Mouse (Mus musculus) heart, adult 2 months (tissue): ENCODE data around the gene Ntn1. TPM values are rescaled to one million over a fixed set of nuclear protein-coding genes. Genes with fewer than 3 reads are reported as not detected.

Source experiments
- DNase-seq, 2 experiments: peaks; one replicate each; pipeline ENCODE4 v3.0.0; 2021
- H3K27ac ChIP-seq: fragments of 200-600 bp; 2 replicates; pipeline ENCODE4 v1.8.1; 2022
- H3K27me3 ChIP-seq: fragments of 200-500 bp; 2 replicates; pipeline ENCODE4 v1.6.1; 2012; ENCODE audit warnings: mild to moderate bottlenecking, low read length, inconsistent platforms, mixed read lengths; ENCODE audit not compliant: control insufficient read depth, insufficient read depth
- H3K36me3 ChIP-seq: fragments of 200-500 bp; 2 replicates; pipeline ENCODE4 v1.6.1; 2012; ENCODE audit warnings: low read length, inconsistent platforms; ENCODE audit not compliant: control insufficient read depth, insufficient read depth
- H3K4me1 ChIP-seq: fragments of 200-500 bp; 2 replicates; pipeline ENCODE4 v1.6.1; 2011; ENCODE audit warnings: low read length; ENCODE audit not compliant: control insufficient read depth, insufficient read depth
- H3K4me3 ChIP-seq: fragments of 200-600 bp; 2 replicates; pipeline ENCODE4 v1.8.1; 2022
- H3K79me2 ChIP-seq: fragments of 200-500 bp; replicated peaks from 2 replicates; pipeline ENCODE4 v1.6.1; 2012; ENCODE audit warnings: mild to moderate bottlenecking, inconsistent platforms, low read length, moderate library complexity, mixed read lengths; ENCODE audit not compliant: control insufficient read depth, insufficient read depth
- H3K9ac ChIP-seq: fragments of 200-500 bp; 2 replicates; pipeline ENCODE4 v1.6.1; 2012; ENCODE audit warnings: low read depth, mild to moderate bottlenecking, control low read depth, inconsistent platforms, low read length, mixed read lengths
- CTCF ChIP-seq: fragments of 200-600 bp; IDR thresholded peaks from 2 replicates; pipeline ENCODE4 v1.8.1; 2022; ENCODE audit warnings: antibody characterized with exemption, mild to moderate bottlenecking, moderate library complexity
- EP300 ChIP-seq: fragments of 200-500 bp; IDR thresholded peaks from 2 replicates; pipeline ENCODE4 v1.6.1; 2011; ENCODE audit warnings: low read depth, low read length, control low read depth; ENCODE audit not compliant: insufficient read depth
- POLR2A ChIP-seq: fragments of 200-500 bp; IDR thresholded peaks from 2 replicates; pipeline ENCODE4 v1.6.1; 2011; ENCODE audit warnings: mild to moderate bottlenecking, low read depth, low read length, control low read depth; ENCODE audit not compliant: insufficient read depth
- WGBS: fragments of 180-500 bp; shearing (Covaris S2); methylation state at CpG from one replicate; pipeline ENCODE4 v1.1.7; 2018; 5-methylcytosine and 5-hydroxymethylcytosine counted together
- intact Hi-C: fragments of 180-260 bp; cut with DNase I; formaldehyde crosslinking; loops from one replicate; pipeline ENCODE4 v1.15.1; 2025
- polyA plus RNA-seq: library from polyadenylated mRNA; depleted of rRNA; stranded (reverse); fragments of >200 nt; gene quantifications from 2 replicates; pipeline ENCODE4 v1.2.3, GENCODE M21; 2012
- total RNA-seq, 2 experiments: library from RNA; stranded (reverse); gene quantifications; 2 replicates each; pipeline ENCODE4 v1.2.3; 2021

Ntn1 gene
- total and polyA plus RNA-seq, 3 experiments, result 32.4 to 70.5 (median 55.1) TPM

DNA sequence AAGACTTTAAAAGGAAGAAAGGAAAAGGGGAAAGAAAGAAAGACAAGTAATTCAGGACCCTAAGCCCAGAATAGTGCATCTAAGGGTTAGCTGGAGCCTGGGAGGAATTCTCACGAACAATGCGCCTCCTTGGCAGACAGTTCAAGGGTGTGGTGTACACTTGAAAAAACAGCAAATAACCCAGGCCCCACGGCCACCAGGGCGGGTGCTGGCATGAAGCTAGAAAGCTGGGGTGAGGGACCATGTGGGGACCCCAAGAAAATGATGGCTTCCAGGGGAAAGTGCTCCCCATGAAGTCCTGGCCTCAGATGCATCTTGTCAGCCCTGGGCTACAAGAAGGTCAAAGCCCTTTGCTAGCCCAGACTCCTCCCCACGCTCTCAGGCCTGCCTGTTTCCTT, 58.6 kb downstream of the Ntn1 start:
- no peaks in the 10 kb centered on the region for H3K27me3 ChIP-seq
- no peak overlapping the region for H3K9ac ChIP-seq
- no peak overlapping the region for H3K4me3 ChIP-seq
- H3K79me2 ChIP-seq, result no peaks in the 10 kb centered on the region
- peak overlapping the region; percentile 66 for H3K27ac ChIP-seq
- H3K4me1 ChIP-seq, result peaks cover 22% of the 10 kb centered on the region
- DNase-seq, result peak; percentile 65 to 66
- TF ChIP-seq POLR2A (no peak), EP300 (no peak), CTCF (no peak)
- intact Hi-C loops, result loop anchor here (5.0 kb wide), 1 partner anchor 55 kb away; no protein-coding TSS in a partner anchor
- WGBS, result 39% methylated on average over 5 of the region's 5 CpGs
- H3K36me3 ChIP-seq, result no peaks in the 10 kb centered on the region; the same call in 1 of the 2 replicates

DNA sequence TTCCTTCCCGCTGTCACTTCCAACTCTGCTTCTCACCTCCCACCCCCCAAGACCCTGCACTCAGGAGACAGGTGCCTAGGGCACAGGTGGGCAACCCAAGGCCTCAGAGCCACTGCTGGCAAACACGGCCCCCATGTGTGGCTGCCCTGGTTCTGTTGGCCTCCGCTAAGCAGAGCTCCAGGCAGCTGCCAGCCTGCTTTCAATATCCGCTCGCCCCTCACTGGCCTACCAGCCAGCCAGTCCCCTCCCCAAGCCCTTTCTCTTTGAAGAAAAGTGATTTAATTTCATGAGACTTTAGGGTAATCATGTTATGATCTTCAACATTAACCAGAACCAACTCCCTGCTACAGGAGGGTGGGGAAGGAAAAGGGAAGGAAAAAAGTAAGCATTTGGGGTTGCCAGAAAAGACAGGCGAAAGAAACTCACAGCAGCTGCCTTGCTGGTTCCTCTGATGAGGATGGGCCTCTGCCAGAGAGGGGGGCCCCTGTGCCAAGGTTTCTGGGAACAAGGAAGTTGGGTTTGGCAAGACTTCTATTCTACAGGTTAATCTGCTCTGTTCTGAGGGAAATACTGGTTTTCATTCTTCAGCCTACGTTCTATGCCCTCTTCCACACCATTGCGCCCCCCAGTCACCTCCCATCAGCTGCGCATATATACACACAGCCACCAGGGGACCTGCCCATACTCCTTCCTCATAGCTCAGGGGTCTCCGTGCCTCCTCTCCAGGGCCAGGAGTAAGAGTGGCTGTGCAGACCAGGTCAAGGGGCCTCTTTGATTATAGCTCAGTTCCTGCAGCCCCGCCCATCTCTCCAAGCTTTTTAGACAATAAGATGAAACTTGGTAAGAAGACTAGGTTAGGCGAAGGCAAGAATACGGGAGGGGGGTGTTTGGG, 59.3 kb downstream of the Ntn1 start:
- intact Hi-C loops, result loop anchor here (5.0 kb wide), 1 partner anchor 54 kb away; no protein-coding TSS in a partner anchor
- no peaks in the 10 kb centered on the region for H3K79me2 ChIP-seq
- no peak overlapping the region for H3K4me3 ChIP-seq
- H3K27me3 ChIP-seq, result no peaks in the 10 kb centered on the region
- no peaks in the 10 kb centered on the region; the same call in 1 of the 2 replicates for H3K36me3 ChIP-seq
- H3K4me1 ChIP-seq, result peaks cover 22% of the 10 kb centered on the region
- peak overlapping the region; percentile 66 for H3K27ac ChIP-seq
- no peak overlapping the region for H3K9ac ChIP-seq
- WGBS, result 58% methylated on average over 13 of the region's 13 CpGs
- TF ChIP-seq CTCF (0 out of 2 replicates have a peak, but pooled peaks have one; percentile 8), EP300 (no peak), POLR2A (no peak)
- peak; percentile 58 to 68 for DNase-seq

DNA sequence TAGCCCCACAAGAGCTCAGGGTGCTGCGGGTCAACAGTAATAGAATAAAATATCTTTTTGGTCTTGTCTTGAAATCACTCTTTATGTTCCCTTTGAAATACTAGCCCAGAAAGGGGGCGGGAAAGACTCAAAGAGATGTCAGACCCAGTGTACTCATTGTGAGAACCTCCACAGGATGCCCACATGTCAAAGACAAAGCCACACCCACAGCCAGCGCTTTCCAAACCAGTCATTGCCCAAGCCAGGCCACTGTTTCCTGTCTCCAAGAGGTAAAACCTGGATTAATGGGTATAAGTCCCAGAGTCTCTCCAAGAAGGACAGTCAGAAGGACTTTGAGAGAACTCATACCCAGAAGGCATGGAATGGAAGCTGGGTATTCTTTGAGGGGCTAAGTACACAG, 60.3 kb downstream of the Ntn1 start:
- peaks cover 22% of the 10 kb centered on the region for H3K4me1 ChIP-seq
- H3K4me3 ChIP-seq, result no peak overlapping the region
- H3K27me3 ChIP-seq, result no peaks in the 10 kb centered on the region
- H3K9ac ChIP-seq, result no peak overlapping the region
- TF ChIP-seq POLR2A, result no peak
- no peak for TF ChIP-seq EP300
- TF ChIP-seq CTCF, result no peak
- H3K36me3 ChIP-seq, result no peaks in the 10 kb centered on the region; the same call in 1 of the 2 replicates
- intact Hi-C loops, result loop anchor here (1.0 to 5.0 kb wide), 2 partner anchors 53 to 69 kb away; no protein-coding TSS in a partner anchor
- no peak overlapping the region; the same call in none of the 2 replicates for H3K27ac ChIP-seq
- no peaks in the 10 kb centered on the region for H3K79me2 ChIP-seq
- no peak for DNase-seq
- WGBS, result 84% methylated on average over 3 of the region's 3 CpGs

DNA sequence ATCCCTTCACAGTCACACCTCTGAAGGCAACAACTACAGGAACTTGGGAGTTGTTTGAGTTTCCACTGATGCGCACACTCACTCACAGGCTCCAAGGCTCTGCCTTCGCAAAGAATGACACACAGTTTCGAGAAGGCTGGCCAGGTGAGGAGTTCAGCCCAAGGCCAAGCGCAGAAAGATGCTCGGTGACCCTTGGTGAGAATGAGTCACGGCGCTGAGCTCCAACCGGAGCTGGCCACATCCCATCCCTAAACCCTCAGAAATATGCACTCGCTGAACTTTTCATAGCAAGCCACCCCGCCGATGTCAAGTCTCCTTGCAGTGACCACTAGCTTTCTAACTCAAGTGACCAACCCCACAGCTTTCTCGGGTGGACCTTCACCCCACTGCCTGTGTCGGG, 60.8 kb downstream of the Ntn1 start:
- no peak overlapping the region for H3K4me3 ChIP-seq
- H3K27me3 ChIP-seq, result no peaks in the 10 kb centered on the region
- no peaks in the 10 kb centered on the region; the same call in 1 of the 2 replicates for H3K36me3 ChIP-seq
- H3K79me2 ChIP-seq, result no peaks in the 10 kb centered on the region
- H3K27ac ChIP-seq, result no peak overlapping the region; the same call in 1 of the 2 replicates
- WGBS, result 85% methylated on average over 13 of the region's 13 CpGs
- intact Hi-C loops, result loop anchor here (1.0 to 5.0 kb wide), 2 partner anchors 53 to 69 kb away; no protein-coding TSS in a partner anchor
- peak in 1 of 2 experiments; percentile 21 for DNase-seq
- H3K4me1 ChIP-seq, result peaks cover 20% of the 10 kb centered on the region
- no peak for TF ChIP-seq EP300
- TF ChIP-seq CTCF, result no peak
- no peak for TF ChIP-seq POLR2A
- H3K9ac ChIP-seq, result no peak overlapping the region

DNA sequence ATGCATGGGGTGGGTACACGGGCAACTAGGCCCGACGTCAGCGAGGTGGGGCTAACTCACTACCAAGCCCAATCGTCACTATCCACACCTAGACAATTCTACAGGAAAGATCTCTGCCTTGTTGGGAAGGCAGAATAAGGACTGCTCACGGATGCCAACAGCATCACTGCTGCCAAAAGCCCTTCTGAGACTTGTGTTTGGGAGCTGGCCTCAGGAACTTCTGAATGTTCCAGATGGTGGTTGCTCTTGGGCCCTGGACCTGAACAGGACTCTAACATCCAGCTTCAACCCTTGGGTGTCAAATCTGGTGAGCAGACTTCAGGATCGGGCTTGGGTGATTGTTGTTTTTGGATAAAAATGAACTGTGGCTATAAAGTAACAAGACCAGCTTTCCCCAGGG, 61.3 kb downstream of the Ntn1 start:
- TF ChIP-seq EP300 (no peak), CTCF (no peak), POLR2A (no peak)
- 90% methylated on average over 7 of the region's 7 CpGs for WGBS
- no peak overlapping the region; the same call in 1 of the 2 replicates for H3K27ac ChIP-seq
- H3K4me1 ChIP-seq, result peaks cover 20% of the 10 kb centered on the region
- intact Hi-C loops, result no loop called here
- peak in 1 of 2 experiments; percentile 20 for DNase-seq
- no peaks in the 10 kb centered on the region for H3K79me2 ChIP-seq
- no peaks in the 10 kb centered on the region for H3K27me3 ChIP-seq
- H3K36me3 ChIP-seq, result no peaks in the 10 kb centered on the region; the same call in 1 of the 2 replicates
- no peak overlapping the region for H3K4me3 ChIP-seq
- no peak overlapping the region for H3K9ac ChIP-seq

DNA sequence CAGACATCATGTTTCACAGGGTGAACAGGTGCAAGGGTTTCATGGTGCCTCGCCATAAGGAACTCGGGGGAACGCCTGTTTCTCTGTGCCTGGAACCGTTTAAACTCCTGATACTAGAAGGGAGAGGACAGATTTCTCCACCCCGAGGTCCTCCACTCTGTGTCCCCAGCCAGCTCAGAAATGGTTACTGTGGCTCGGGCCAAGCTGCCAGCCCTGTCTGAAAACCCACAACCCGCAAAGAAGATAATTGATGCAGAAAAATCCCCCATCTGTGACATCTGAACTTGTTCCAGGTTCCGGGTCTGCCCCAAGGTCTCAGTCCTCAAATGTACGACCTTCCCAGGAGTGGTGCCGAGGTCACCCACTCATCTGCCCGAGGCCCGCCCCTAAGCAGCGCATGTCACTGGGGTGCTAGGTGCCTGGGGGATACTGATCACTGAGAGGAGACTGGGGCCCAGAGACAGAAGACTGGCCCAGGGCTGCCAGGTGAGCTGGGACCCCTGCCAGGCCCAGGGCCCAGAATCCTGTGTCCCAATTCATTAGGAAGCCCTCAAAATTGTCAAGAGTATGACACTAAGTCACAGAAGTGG, 68.9 kb downstream of the Ntn1 start:
- Histone ChIP-seq H3K27ac (no peak overlapping the region), H3K27me3 (no peaks in the 10 kb centered on the region), H3K36me3 (no peaks in the 10 kb centered on the region), H3K4me1 (peaks cover 3% of the 10 kb centered on the region; the same call in 1 of the 2 replicates), H3K9ac (no peak overlapping the region), H3K79me2 (no peaks in the 10 kb centered on the region), H3K4me3 (no peak overlapping the region)
- no peak for DNase-seq
- WGBS, result 87% methylated on average over 13 of the region's 13 CpGs
- intact Hi-C loops, result no loop called here
- no peak for TF ChIP-seq POLR2A
- no peak for TF ChIP-seq CTCF
- TF ChIP-seq EP300, result no peak
